Mouse (Mus musculus): ENCODE results near the gene Ugt2b35. TPM values are rescaled to one million over a fixed set of nuclear protein-coding genes. Genes with fewer than 3 reads are reported as not detected.

Gene Ugt2b35
- polyA plus RNA-seq, 2 experiments, result not detected

DNA sequence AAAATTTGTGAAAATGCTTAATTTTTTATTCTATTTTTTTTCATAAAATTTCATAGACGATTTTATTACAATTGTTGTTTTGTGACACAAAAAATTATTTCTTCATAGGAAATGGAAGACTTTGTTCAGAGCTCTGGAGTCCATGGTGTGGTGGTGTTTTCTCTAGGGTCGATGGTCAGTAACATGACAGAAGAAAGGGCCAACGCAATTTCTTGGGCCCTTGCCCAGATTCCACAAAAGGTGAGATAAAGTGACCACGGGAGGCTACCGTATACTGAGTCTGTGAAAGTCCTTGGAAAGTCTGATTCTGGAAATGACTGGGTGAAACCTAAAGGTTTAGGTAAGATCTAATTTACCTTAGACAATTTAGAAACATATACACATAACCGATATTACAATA is 4.1 kb downstream of the Ugt2b35 start:
- H3K4me2 ChIP-seq (replicated peaks; ENCODE audit: low read depth, low read length, severe bottlenecking), result no peak overlapping the region
- H3K27me3 ChIP-seq (ENCODE audit: control insufficient read depth, insufficient read depth, low read length), result no peaks in the 10 kb centered on the region
- no peaks in the 10 kb centered on the region for H3K4me1 ChIP-seq (ENCODE audit: control insufficient read depth, insufficient read depth, low read length)
- H3K27ac ChIP-seq (replicated peaks; ENCODE audit: low read depth, low read length), result no peak overlapping the region
- H3K36me3 ChIP-seq (ENCODE audit: control insufficient read depth, insufficient read depth, low read length), result no peaks in the 10 kb centered on the region
- no peak for TF ChIP-seq POLR2A (IDR thresholded peaks at IDR 0.05; ENCODE audit: borderline replicate concordance, extremely low read depth, insufficient read depth, insufficient read length)
- DNase-seq (ENCODE audit: low spot score) (no peak), ATAC-seq (ENCODE audit: low FRiP score, low read depth) (no peak)
- no peak overlapping the region for H3K4me3 ChIP-seq (replicated peaks; ENCODE audit: low read length)
- 82% methylated on average over 6 of the region's 6 CpGs for WGBS
- no peak overlapping the region for H3K9ac ChIP-seq (ENCODE audit: low read depth, low read length, severe bottlenecking)
- H3K9me3 ChIP-seq (ENCODE audit: control insufficient read depth, low read length), result no peaks in the 10 kb centered on the region

DNA sequence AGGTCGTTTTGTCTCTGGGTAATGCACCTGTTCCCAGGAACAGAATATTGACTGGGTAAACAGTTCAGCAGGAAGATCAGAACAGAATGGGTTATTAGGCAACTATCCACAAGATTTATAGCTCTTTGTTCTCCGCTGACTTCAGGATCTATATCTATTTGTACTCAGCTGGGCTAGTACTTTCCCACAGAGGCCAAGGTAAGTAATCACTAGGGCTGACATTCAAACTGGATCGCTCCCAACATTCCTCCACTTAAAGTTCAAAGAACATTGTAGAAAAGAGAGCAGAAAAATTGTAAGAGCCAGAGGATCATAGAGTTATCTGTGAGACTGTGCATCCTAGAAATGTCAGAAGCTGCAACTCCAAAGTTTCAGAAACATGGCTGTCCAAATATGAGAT is 14.8 kb downstream of the Ugt2b35 start:
- 79% methylated on average over 3 of the region's 3 CpGs for WGBS
- Histone ChIP-seq H3K4me3 (replicated peaks; ENCODE audit: low read length) (no peak overlapping the region), H3K27me3 (ENCODE audit: control insufficient read depth, insufficient read depth, low read length) (no peaks in the 10 kb centered on the region), H3K4me2 (replicated peaks; ENCODE audit: low read depth, low read length, severe bottlenecking) (no peak overlapping the region), H3K36me3 (ENCODE audit: control insufficient read depth, insufficient read depth, low read length) (no peaks in the 10 kb centered on the region), H3K4me1 (ENCODE audit: control insufficient read depth, insufficient read depth, low read length) (no peaks in the 10 kb centered on the region), H3K9me3 (ENCODE audit: control insufficient read depth, low read length) (no peaks in the 10 kb centered on the region), H3K27ac (replicated peaks; ENCODE audit: low read depth, low read length) (no peak overlapping the region), H3K9ac (ENCODE audit: low read depth, low read length, severe bottlenecking) (no peak overlapping the region)
- ATAC-seq (ENCODE audit: low FRiP score, low read depth), result no peak
- no peak for DNase-seq (ENCODE audit: low spot score)
- no peak for TF ChIP-seq POLR2A (IDR thresholded peaks at IDR 0.05; ENCODE audit: borderline replicate concordance, extremely low read depth, insufficient read depth, insufficient read length)

DNA sequence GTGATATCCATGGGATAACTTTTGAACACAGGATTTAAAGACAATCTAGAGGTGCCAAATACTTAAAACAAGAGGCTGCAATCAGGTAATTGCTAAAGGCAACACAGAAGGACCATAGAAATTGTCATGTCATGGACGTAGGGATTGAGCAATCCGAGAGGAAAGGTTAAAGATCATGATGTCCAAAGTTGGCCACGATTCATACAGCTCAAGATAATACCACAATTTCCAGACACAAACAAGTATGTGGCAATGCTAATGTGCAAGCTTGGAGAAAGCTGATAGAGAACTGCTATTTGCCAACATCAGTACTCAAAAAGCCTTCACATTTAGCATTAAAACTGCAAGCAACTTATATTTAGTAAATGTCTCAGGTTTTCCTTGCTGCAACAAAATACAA is 26.7 kb downstream of the Ugt2b35 start:
- no peak overlapping the region for H3K27ac ChIP-seq (replicated peaks; ENCODE audit: low read depth, low read length)
- H3K4me2 ChIP-seq (replicated peaks; ENCODE audit: low read depth, low read length, severe bottlenecking), result no peak overlapping the region
- 84% methylated on average over 3 of the region's 3 CpGs for WGBS
- TF ChIP-seq POLR2A (IDR thresholded peaks at IDR 0.05; ENCODE audit: borderline replicate concordance, extremely low read depth, insufficient read depth, insufficient read length), result no peak
- DNase-seq (ENCODE audit: low spot score) (no peak), ATAC-seq (ENCODE audit: low FRiP score, low read depth) (no peak)
- no peaks in the 10 kb centered on the region for H3K9me3 ChIP-seq (ENCODE audit: control insufficient read depth, low read length)
- no peak overlapping the region for H3K4me3 ChIP-seq (replicated peaks; ENCODE audit: low read length)
- no peak overlapping the region for H3K9ac ChIP-seq (ENCODE audit: low read depth, low read length, severe bottlenecking)
- no peaks in the 10 kb centered on the region for H3K27me3 ChIP-seq (ENCODE audit: control insufficient read depth, insufficient read depth, low read length)
- H3K36me3 ChIP-seq (ENCODE audit: control insufficient read depth, insufficient read depth, low read length), result no peaks in the 10 kb centered on the region
- no peaks in the 10 kb centered on the region for H3K4me1 ChIP-seq (ENCODE audit: control insufficient read depth, insufficient read depth, low read length)

DNA sequence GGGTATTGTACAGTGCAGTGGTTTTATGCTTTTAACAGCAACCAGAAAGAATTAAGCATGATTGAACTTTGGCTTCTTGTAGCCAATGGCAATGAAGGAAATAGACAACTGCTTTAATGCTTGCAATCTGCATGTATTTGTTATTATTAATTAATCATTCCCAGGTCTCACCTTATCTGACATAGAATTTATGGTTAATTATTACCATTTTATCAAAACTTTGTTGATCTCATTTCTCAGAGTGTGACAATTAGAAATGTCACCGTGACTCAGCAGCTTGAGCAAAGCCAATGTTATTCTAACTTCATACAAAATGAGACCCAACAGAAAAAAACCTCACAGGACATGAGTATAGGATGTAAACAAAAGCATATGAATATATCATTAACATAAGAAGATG is 30.0 kb downstream of the Ugt2b35 start:
- no peak overlapping the region for H3K4me2 ChIP-seq (replicated peaks; ENCODE audit: low read depth, low read length, severe bottlenecking)
- WGBS, result 88% methylated on average over 1 of the region's 1 CpGs
- no peak for ATAC-seq (ENCODE audit: low FRiP score, low read depth)

More for the DNA sequence above, 30.0 kb downstream of the Ugt2b35 start:
- no peak for DNase-seq (ENCODE audit: low spot score)
- H3K4me3 ChIP-seq (replicated peaks; ENCODE audit: low read length), result no peak overlapping the region
- H3K9me3 ChIP-seq (ENCODE audit: control insufficient read depth, low read length), result no peaks in the 10 kb centered on the region
- no peak overlapping the region for H3K27ac ChIP-seq (replicated peaks; ENCODE audit: low read depth, low read length)
- no peaks in the 10 kb centered on the region for H3K27me3 ChIP-seq (ENCODE audit: control insufficient read depth, insufficient read depth, low read length)
- H3K36me3 ChIP-seq (ENCODE audit: control insufficient read depth, insufficient read depth, low read length), result no peaks in the 10 kb centered on the region
- TF ChIP-seq POLR2A (IDR thresholded peaks at IDR 0.05; ENCODE audit: borderline replicate concordance, extremely low read depth, insufficient read depth, insufficient read length), result no peak
- H3K4me1 ChIP-seq (ENCODE audit: control insufficient read depth, insufficient read depth, low read length), result no peaks in the 10 kb centered on the region
- no peak overlapping the region for H3K9ac ChIP-seq (ENCODE audit: low read depth, low read length, severe bottlenecking)

Other genes starting within 250 kb of the Ugt2b35 start
- gene Ythdc1, start 196.6 kb upstream of the Ugt2b35 start, polyA plus RNA-seq (2012; rRNA removed), result 67.0 and 78.2 TPM in 2 replicates
- 45.7 and 51.1 TPM in 2 replicates for gene Ythdc1, start 196.6 kb upstream of the Ugt2b35 start, polyA plus RNA-seq (2014; fragmentation: Nextera tagmentation; extraction: Ambion mirVana)
- gene Ugt2b34, start 93.9 kb upstream of the Ugt2b35 start, polyA plus RNA-seq (2012; rRNA removed), result 0.05 TPM in 1 of 2 replicates, not detected in the other
- not detected in 2 replicates for gene Ugt2b34, start 93.9 kb upstream of the Ugt2b35 start, polyA plus RNA-seq (2014; fragmentation: Nextera tagmentation; extraction: Ambion mirVana)
- gene Ugt2b1, start 74.3 kb upstream of the Ugt2b35 start, polyA plus RNA-seq (2012; rRNA removed), result not detected in 2 replicates
- not detected in 2 replicates for gene Ugt2b1, start 74.3 kb upstream of the Ugt2b35 start, polyA plus RNA-seq (2014; fragmentation: Nextera tagmentation; extraction: Ambion mirVana)
- 0.28 TPM in 1 of 2 replicates, not detected in the other for gene Ugt2b36, start 91.7 kb downstream of the Ugt2b35 start, polyA plus RNA-seq (2012; rRNA removed)
- gene Ugt2b36, start 91.7 kb downstream of the Ugt2b35 start, polyA plus RNA-seq (2014; fragmentation: Nextera tagmentation; extraction: Ambion mirVana), result not detected in 2 replicates
- gene Ugt2b5, start 139.5 kb downstream of the Ugt2b35 start, polyA plus RNA-seq (2012; rRNA removed), result 0.04 TPM in 1 of 2 replicates, not detected in the other
- gene Ugt2b5, start 139.5 kb downstream of the Ugt2b35 start, polyA plus RNA-seq (2014; fragmentation: Nextera tagmentation; extraction: Ambion mirVana), result not detected in 2 replicates

Measured in limb, embryonic 14.5 days (tissue).